Mouse (Mus musculus) megakaryocyte, embryonic 14.5 days (primary cell): ENCODE results near the gene Apoc3. TPM values are rescaled to one million over a fixed set of nuclear protein-coding genes. Genes with fewer than 3 reads are reported as not detected.
A peak's percentile ranks its signal among the peaks of the same experiment; 100 is the strongest.

Experiments
- H3K27me3 ChIP-seq: replicated peaks from 2 replicates; pipeline ENCODE3; 2012; ENCODE audit warnings: inconsistent platforms
- H3K36me3 ChIP-seq: replicated peaks from 2 replicates; pipeline ENCODE3; 2012; ENCODE audit warnings: low read length, inconsistent platforms, mixed read lengths
- H3K4me1 ChIP-seq: 2 replicates; pipeline ENCODE4 v1.6.1; 2012; ENCODE audit warnings: inconsistent platforms
- H3K4me3 ChIP-seq: replicated peaks from 2 replicates; pipeline ENCODE3; 2012; ENCODE audit warnings: moderate library complexity, mild to moderate bottlenecking, inconsistent platforms
- H3K9me3 ChIP-seq: 2 replicates; pipeline ENCODE4 v1.6.1; 2012; ENCODE audit warnings: inconsistent platforms
- FLI1 ChIP-seq: IDR thresholded peaks from 2 replicates; pipeline ENCODE4 v1.6.1; 2012; ENCODE audit warnings: low read length, inconsistent platforms, mixed read lengths
- GATA1 ChIP-seq: IDR thresholded peaks from 3 replicates; pipeline ENCODE4 v1.6.1; 2012; ENCODE audit warnings: mixed read lengths, low read length, inconsistent platforms, borderline replicate concordance
- polyA plus RNA-seq: library from polyadenylated mRNA; stranded (reverse); fragments of >175 nt; gene quantifications from 2 replicates; pipeline ENCODE4 v1.2.3, GENCODE M21; 2012; ENCODE audit warnings: low replicate concordance; ENCODE audit not compliant: insufficient read depth

Apoc3 gene
- polyA plus RNA-seq, result not detected in 2 replicates

- TF ChIP-seq GATA1, result no peak
- H3K9me3 ChIP-seq, result no peaks in the 10 kb centered on the region
- no peak within 1 kb of the TSS for H3K4me3 ChIP-seq
- peaks cover 84% of the 10 kb centered on the region for H3K27me3 ChIP-seq
- H3K36me3 ChIP-seq, result no peaks in the 10 kb centered on the region
- H3K4me1 ChIP-seq, result peaks cover 16% of the 10 kb centered on the region
Observed at GRCm38 (mm10) chr9:46235596-46235648, at the start of gene Apoc3. Gene Apoc3, minus strand, starts transcription at chr9:46235636.

- Histone ChIP-seq H3K4me3 (peak within 1 kb of the TSS; percentile 99), H3K27me3 (no peaks in the 10 kb centered on the region), H3K36me3 (peaks cover 63% of the 10 kb centered on the region), H3K4me1 (peaks cover 37% of the 10 kb centered on the region), H3K9me3 (no peaks in the 10 kb centered on the region)
- no peak for TF ChIP-seq GATA1
- TF ChIP-seq FLI1, result no peak
Observed at GRCm38 (mm10) chr9:46282631-46283436, 47.4 kb upstream of the Apoc3 start, which contains the start of gene Bud13. Gene Bud13, plus strand, starts transcription at chr9:46283008.

- peaks cover 10% of the 10 kb centered on the region for H3K27me3 ChIP-seq
- H3K4me3 ChIP-seq, result peak overlapping the region; percentile 72
- peaks cover 61% of the 10 kb centered on the region for H3K4me1 ChIP-seq
- TF ChIP-seq GATA1, result no peak
- TF ChIP-seq FLI1, result no peak
- no peaks in the 10 kb centered on the region for H3K9me3 ChIP-seq
- H3K36me3 ChIP-seq, result peaks cover 50% of the 10 kb centered on the region
Observed at GRCm38 (mm10) chr9:46274494-46274893, 39.1 kb upstream of the Apoc3 start.

GRCm38 (mm10) chr9:46272677-46273454 is 37.4 kb upstream of the Apoc3 start, which contains the start of gene Zpr1:
Gene Zpr1, plus strand, starts transcription at chr9:46273064.
- peaks cover 69% of the 10 kb centered on the region for H3K4me1 ChIP-seq
- H3K36me3 ChIP-seq, result peaks cover 36% of the 10 kb centered on the region
- TF ChIP-seq GATA1, result no peak
- TF ChIP-seq FLI1, result peak; percentile 90; the same call in 1 of the 2 replicates
- peaks cover 26% of the 10 kb centered on the region for H3K27me3 ChIP-seq
- H3K4me3 ChIP-seq, result peak within 1 kb of the TSS; percentile 97
- no peaks in the 10 kb centered on the region for H3K9me3 ChIP-seq

GRCm38 (mm10) chr9:46272070-46272469 is 36.6 kb upstream of the Apoc3 start:
- Histone ChIP-seq H3K4me1 (peaks cover 77% of the 10 kb centered on the region), H3K9me3 (no peaks in the 10 kb centered on the region), H3K4me3 (peak overlapping the region; percentile 97), H3K27me3 (peaks cover 33% of the 10 kb centered on the region), H3K36me3 (peaks cover 28% of the 10 kb centered on the region)
- TF ChIP-seq GATA1, result no peak
- TF ChIP-seq FLI1, result no peak

- TF ChIP-seq FLI1 (no peak), GATA1 (no peak)
- Histone ChIP-seq H3K9me3 (no peaks in the 10 kb centered on the region), H3K4me1 (peaks cover 68% of the 10 kb centered on the region), H3K27me3 (peaks cover 33% of the 10 kb centered on the region), H3K4me3 (no peak overlapping the region), H3K36me3 (peaks cover 15% of the 10 kb centered on the region)
Observed at GRCm38 (mm10) chr9:46270782-46271181, 35.3 kb upstream of the Apoc3 start.

GRCm38 (mm10) chr9:46269125-46269524 is 33.7 kb upstream of the Apoc3 start:
- Histone ChIP-seq H3K36me3 (no peaks in the 10 kb centered on the region), H3K27me3 (peaks cover 35% of the 10 kb centered on the region), H3K4me3 (no peak overlapping the region), H3K9me3 (no peaks in the 10 kb centered on the region), H3K4me1 (peaks cover 53% of the 10 kb centered on the region)
- no peak for TF ChIP-seq GATA1
- TF ChIP-seq FLI1, result no peak

GRCm38 (mm10) chr9:46268343-46268873 is 33.0 kb upstream of the Apoc3 start, which contains the start of gene Apoa5:
Gene Apoa5, plus strand, starts transcription at chr9:46268633.
- H3K27me3 ChIP-seq, result peaks cover 39% of the 10 kb centered on the region
- no peaks in the 10 kb centered on the region for H3K9me3 ChIP-seq
- H3K4me3 ChIP-seq, result no peak within 1 kb of the TSS
- peaks cover 46% of the 10 kb centered on the region for H3K4me1 ChIP-seq
- TF ChIP-seq GATA1, result no peak
- TF ChIP-seq FLI1, result no peak
- no peaks in the 10 kb centered on the region for H3K36me3 ChIP-seq

GRCm38 (mm10) chr9:46261131-46261530 is 25.7 kb upstream of the Apoc3 start:
- H3K27me3 ChIP-seq, result peaks cover 6% of the 10 kb centered on the region
- H3K36me3 ChIP-seq, result no peaks in the 10 kb centered on the region
- no peaks in the 10 kb centered on the region for H3K9me3 ChIP-seq
- TF ChIP-seq FLI1 (no peak), GATA1 (no peak)
- peaks cover 34% of the 10 kb centered on the region for H3K4me1 ChIP-seq
- H3K4me3 ChIP-seq, result no peak overlapping the region

- no peak overlapping the region for H3K4me3 ChIP-seq
- H3K9me3 ChIP-seq, result no peaks in the 10 kb centered on the region
- no peaks in the 10 kb centered on the region for H3K36me3 ChIP-seq
- peaks cover 42% of the 10 kb centered on the region for H3K4me1 ChIP-seq
- H3K27me3 ChIP-seq, result peaks cover 6% of the 10 kb centered on the region
- TF ChIP-seq FLI1, result no peak
- no peak for TF ChIP-seq GATA1
Observed at GRCm38 (mm10) chr9:46259111-46259510, 23.7 kb upstream of the Apoc3 start.
